Mouse (Mus musculus) left cerebral cortex, adult 2 months (tissue): ENCODE measurements around the gene Hist1h2ah. TPM values are rescaled to one million over a fixed set of nuclear protein-coding genes. Genes with fewer than 3 reads are reported as not detected.

Experiments used
- DNase-seq, 2 experiments: peaks; one replicate each; pipeline ENCODE4 v3.0.0; 2021 to 2022; ENCODE audit warnings: low spot score in 2 of 2, mixed read lengths in 1 of 2; ENCODE audit errors: extremely low spot score in 1 of 2
- H3K27ac ChIP-seq: fragments of 200-600 bp; 2 replicates; pipeline ENCODE4 v1.8.1; 2022
- H3K4me3 ChIP-seq: fragments of 200-600 bp; 2 replicates; pipeline ENCODE4 v1.8.1; 2022
- CTCF ChIP-seq: fragments of 200-600 bp; IDR thresholded peaks from 2 replicates; pipeline ENCODE4 v1.8.1; 2022; ENCODE audit warnings: antibody characterized with exemption, mild to moderate bottlenecking, moderate library complexity
- intact Hi-C: fragments of 180-260 bp; cut with DNase I; formaldehyde crosslinking; loops from one replicate; pipeline ENCODE4 v1.15.1; 2025
- total RNA-seq, 2 experiments: library from RNA; stranded (reverse); gene quantifications; 2 replicates each; pipeline ENCODE4 v1.2.3; 2021

Gene Hist1h2ah
- total RNA-seq, 2 experiments from 2014 or later: 18.8 to 25.6 TPM

DNA sequence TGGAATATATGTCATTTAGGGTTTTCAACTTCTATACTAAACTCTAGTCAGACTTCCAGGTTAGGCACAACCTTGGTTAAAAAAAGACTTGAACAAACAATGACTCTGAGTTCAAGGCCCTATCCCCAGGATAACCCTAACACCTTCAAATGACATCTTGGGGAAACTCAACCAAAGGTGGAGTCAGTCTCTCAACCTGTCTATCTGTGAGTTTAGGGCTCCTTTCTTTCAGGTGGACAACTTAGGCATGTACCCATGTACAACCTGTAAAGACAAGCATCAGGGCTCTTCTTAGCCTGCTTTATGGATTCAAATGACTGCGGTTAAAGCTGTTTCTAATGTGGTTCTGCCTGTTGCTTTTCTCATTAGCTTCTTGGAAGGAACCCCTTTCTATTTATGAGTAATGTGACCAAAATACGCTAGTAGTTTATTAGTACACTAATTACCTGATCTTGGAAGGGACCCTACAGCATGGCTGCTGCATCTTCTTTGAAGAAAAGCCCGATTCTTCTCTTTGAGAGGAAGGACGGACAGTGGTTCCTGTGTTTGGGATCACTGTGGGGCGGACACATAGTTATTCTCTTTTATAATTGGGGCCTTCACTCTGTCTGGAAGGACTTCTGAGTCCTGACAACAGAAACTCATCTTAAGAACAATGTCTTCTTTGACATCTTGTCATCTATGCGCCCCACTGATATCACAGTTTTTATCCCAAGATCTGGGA is 9.2 kb upstream of the Hist1h2ah start:
- no peak overlapping the region for H3K27ac ChIP-seq

DNA sequence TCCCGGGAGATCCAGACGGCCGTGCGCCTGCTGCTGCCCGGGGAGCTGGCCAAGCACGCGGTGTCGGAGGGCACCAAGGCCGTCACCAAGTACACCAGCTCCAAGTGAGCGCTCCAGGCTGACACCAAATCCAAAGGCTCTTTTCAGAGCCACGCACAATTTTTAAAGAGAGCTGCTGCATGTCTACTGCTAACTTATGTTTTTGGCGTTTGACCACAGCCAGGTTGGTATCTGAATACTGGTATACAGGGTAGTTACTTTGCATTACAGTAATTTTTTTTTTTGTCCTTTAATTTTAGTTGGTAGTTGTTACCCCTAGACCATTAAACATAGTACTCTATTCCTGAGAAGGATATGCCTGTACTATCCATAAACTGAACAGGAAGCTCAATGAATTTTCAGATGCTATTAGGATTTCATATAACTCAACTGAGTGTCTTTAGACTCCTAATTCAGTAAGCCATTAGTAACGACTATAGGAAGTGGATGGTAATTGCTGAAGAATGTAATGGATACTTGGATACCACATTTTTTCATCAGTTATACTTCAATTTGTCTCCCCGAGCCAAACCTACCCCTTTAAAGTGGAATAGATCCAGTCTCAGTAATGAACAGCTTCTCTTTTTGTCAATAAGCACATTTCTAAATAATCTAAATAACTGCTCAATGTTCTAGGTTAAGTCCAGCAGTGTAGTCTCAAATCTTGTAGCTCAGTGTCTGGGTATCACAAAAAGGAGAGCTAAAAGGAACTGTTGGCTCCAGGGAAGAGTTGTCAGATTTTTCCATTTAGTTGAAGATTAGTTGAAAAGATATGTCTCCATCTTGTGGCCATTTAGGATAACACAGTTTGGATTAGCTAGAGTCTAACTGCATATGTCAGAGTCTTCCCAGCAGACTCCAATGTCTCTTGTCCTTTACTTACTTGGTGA is 8.4 kb upstream of the Hist1h2ah start:
- Histone ChIP-seq H3K4me3 (peak overlapping the region; percentile 51), H3K27ac (peak overlapping the region; percentile 65; the same call in 1 of the 2 replicates)
- TF ChIP-seq CTCF: peak; percentile 77
- intact Hi-C loops: loop anchor here (5.0 to 10.0 kb wide), 5 partner anchors 289 to 1719 kb away; partner anchors contain the start of genes Hist1h1a, Hist1h1c, Hist1h1t and Hist1h2af
- DNase-seq: no peak

More for the DNA sequence above, 9.2 kb upstream of the Hist1h2ah start:
- DNase-seq: no peak
- intact Hi-C loops: loop anchor here (5.0 to 10.0 kb wide), 6 partner anchors 290 to 1718 kb away; partner anchors contain the start of genes Hist1h1a, Hist1h1c, Hist1h1t and Hist1h2af
- no peak overlapping the region for H3K4me3 ChIP-seq
- TF ChIP-seq CTCF: no peak

DNA sequence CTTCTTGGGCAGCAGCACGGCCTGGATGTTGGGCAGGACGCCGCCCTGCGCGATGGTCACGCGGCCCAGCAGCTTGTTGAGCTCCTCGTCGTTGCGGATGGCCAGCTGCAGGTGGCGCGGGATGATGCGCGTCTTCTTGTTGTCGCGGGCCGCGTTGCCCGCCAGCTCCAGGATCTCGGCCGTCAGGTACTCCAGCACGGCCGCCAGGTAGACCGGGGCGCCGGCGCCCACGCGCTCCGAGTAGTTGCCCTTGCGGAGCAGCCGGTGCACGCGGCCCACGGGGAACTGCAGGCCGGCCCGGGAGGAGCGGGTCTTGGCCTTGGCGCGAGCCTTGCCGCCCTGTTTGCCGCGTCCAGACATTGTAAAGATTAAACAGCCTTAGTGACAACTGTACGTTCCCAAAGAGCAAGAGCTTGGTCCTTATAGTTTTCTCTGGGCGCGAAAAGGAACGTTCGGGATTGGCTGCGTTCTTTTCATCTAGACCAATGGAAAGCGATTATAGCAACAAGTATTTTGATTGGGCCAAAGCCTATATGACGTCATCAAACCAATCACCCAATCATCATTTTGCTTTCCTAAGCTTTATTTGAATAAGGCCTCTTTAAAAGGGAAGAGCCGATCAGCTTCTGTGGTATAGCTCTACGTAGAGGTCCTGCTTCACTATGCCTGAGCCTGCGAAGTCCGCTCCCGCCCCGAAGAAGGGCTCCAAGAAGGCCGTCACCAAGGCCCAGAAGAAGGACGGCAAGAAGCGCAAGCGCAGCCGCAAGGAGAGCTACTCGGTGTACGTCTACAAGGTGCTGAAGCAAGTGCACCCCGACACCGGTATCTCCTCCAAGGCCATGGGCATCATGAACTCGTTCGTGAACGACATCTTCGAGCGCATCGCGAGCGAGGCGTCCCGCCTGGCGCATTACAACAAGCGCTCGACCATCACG is 7.5 kb upstream of the Hist1h2ah start, which contains the start of the genes Hist1h2ag and Hist1h2bj:
Gene Hist1h2ag (minus strand): TSS at position 377 of the 935 bp plus-strand sequence.
Gene Hist1h2bj (plus strand): TSS at position 647 of the 935 bp plus-strand sequence.
- H3K4me3 ChIP-seq: peak within 1 kb of the TSS; percentile 51
- intact Hi-C loops: loop anchor here (5.0 to 10.0 kb wide), 5 partner anchors 288 to 1719 kb away; partner anchors contain the start of genes Hist1h1a, Hist1h1c, Hist1h1t and Hist1h2af
- H3K27ac ChIP-seq: peak within 1 kb of the TSS; percentile 85
- peak; percentile 74 to 86 for DNase-seq

DNA sequence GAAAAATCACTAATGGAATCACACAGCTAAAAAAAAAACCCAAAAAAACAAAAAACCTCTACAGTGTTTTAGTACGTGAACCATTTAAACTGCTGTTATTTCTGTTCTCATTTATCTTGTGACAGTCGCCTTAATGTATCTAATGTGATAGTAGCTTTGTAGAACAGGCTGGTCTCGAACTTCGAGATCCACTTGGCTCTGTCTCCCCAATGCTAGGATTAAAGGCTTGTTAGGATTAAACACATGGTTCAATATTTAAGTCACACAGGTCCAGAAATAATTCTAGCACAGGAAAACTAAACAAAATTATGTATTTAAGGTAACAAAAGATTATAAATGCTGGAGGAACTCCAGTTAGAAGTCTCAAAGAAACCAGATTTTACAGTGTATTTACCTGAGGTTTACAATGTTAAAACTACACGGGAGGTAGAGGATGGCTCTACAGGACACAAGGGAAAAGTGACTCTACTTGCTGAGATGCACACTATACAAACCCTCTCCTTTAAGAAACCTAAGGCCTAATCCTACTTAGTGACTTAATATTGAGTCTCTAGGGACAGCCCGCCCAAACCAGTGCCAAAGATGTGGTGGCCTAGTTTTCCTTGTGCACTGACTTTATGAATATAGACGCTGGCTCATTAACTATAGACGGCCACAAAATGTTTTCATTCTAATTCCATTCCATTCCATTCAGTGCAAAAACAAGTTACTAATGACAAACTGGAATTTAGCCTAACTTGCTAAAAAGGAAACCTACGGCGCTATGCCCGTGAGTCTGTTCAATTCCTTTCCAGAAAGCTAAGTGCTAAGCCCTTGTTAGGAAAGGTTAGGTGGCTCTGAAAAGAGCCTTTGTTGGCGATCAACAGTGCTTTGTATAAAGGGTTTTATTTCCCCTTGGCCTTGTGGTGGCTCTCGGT is 6.5 kb upstream of the Hist1h2ah start:
- intact Hi-C loops: loop anchor here (1.0 to 10.0 kb wide), 7 partner anchors 287 to 1720 kb away; partner anchors contain the start of genes Hist1h1a, Hist1h1c, Hist1h1t and Hist1h2af
- no peak for DNase-seq
- H3K4me3 ChIP-seq: peak overlapping the region; percentile 57
- no peak for TF ChIP-seq CTCF
- H3K27ac ChIP-seq: peak overlapping the region; percentile 85

DNA sequence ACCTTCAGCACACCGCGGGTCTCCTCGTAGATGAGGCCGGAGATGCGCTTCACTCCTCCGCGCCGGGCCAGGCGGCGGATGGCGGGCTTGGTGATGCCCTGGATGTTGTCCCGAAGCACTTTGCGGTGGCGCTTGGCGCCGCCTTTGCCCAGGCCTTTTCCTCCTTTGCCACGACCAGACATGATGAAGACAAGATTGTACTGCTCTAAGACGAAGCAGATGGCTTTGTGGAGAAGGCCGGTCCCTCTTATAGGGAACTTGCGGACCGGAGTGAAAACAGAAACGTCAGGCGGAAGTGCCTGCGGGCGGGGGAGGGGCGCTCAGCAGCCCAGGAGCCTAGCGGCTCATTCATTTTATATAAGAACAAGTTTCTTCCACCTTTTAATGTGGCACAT is 5.8 kb upstream of the Hist1h2ah start, which contains the start of gene Hist1h4i:
Gene Hist1h4i (minus strand): TSS at position 221 of the 395 bp plus-strand sequence.
- Histone ChIP-seq H3K4me3 (peak within 1 kb of the TSS; percentile 57), H3K27ac (peak within 1 kb of the TSS; percentile 85)
- DNase-seq: peak; percentile 97 to 98
- intact Hi-C loops: loop anchor here (1.0 to 10.0 kb wide), 7 partner anchors 286 to 1721 kb away; partner anchors contain the start of genes Hist1h1a, Hist1h1c, Hist1h1t and Hist1h2af

DNA sequence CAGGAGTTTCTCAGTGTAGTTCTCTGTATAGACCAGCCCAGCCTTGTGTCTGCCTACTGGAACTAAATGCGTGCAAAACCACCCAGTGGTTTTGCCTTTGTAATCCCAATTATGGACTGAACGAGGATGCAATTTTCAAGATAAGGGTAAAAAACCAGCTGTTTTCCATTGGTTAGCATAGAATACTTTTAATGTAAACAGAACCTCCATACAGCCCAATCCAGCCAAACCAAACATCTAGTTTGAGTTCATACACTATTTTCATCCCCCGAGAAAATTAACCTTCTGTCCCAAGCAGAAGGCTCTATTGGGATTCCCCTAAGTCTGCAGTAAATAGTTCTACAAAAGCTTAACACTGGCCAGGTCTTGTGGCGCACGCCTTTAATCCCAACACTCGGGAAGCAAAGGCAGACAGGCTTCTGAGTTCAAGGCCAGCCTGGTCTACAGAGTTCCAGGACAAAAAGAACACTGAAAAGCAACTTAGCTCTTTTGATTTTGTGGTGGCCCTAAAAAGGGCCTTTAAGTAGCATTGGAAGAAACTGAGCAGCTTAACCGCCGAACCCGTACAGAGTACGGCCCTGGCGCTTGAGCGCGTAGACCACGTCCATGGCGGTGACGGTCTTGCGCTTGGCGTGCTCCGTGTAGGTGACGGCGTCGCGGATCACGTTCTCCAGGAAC is 5.2 kb upstream of the Hist1h2ah start:
- DNase-seq: no peak
- intact Hi-C loops: loop anchor here (1.0 to 10.0 kb wide), 7 partner anchors 286 to 1722 kb away; partner anchors contain the start of genes Hist1h1a, Hist1h1c, Hist1h1t and Hist1h2af
- Histone ChIP-seq H3K27ac (peak overlapping the region; percentile 85), H3K4me3 (peak overlapping the region; percentile 57)
- TF ChIP-seq CTCF: no peak

DNA sequence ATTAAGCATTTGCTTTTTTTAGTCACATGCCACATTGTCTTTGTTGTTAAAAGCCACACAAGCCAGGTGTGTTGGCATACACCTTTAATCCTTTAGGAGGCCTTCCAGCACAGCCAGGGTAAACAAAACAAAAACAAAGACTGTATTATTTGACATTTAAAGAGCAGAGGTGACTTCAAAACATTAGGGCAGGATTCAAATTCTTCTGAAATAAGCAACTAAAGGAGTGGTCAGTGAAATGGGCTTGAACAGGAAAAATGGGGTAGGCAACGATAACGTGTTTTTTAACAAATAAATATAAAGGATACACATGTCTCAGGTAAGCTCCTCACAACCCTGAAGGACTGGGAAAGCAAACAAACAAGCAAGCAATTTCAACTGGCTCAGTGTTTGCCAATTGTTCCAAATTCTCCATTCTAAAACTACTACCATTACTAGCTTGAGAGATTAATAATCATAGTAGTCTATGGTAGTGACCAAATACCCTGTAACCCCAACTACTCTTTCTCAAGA is 4.6 kb upstream of the Hist1h2ah start:
- TF ChIP-seq CTCF: no peak
- Histone ChIP-seq H3K27ac (no peak overlapping the region), H3K4me3 (peak overlapping the region; percentile 57)
- intact Hi-C loops: loop anchor here (2.0 to 10.0 kb wide), 7 partner anchors 215 to 1722 kb away; partner anchors contain the start of genes Hist1h1a, Hist1h1c, Hist1h1t and Hist1h2af
- no peak for DNase-seq

DNA sequence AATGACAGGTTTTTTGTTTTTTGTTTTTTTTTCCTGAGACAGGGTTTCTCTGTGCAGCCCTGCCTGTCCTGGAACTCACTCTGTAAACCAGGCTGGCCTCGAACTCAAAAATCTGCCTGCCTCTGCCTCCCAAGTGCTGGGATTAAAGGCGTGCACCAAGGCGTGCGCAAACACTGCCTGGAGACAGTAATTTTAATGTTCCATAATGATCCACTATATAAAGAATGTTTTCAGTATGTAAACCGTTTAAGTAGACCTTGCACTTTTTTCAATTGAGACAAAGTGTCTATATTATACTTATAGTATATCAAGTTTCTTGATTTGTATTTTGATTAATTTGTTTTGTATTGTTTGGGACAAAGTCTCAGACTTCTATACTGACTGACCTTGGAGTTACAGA is 4.0 kb upstream of the Hist1h2ah start:
- intact Hi-C loops: loop anchor here (10.0 kb wide), 1 partner anchor 215 kb away; no protein-coding TSS in a partner anchor
- no peak overlapping the region for H3K4me3 ChIP-seq
- no peak overlapping the region for H3K27ac ChIP-seq
- no peak for TF ChIP-seq CTCF
- no peak for DNase-seq

DNA sequence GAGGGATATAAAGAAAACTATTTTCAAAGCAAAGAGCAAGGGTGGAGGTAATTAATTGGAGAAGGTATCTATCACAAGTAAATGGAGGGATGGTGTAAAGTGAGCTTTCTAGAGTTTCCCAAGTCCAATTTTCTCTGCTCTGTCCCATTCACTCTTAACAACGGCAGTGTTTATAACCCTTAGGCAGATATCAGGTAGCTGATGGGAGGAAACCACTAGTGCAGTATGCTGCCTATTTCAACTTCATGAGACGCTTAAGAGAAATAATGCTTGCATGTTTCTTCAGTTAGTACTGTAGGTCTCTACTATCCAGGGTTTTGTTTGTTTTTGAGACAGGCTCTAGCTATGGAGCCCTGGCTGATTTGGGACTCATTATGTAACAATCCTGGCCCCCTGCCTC is 2.0 kb upstream of the Hist1h2ah start:
- TF ChIP-seq CTCF: no peak
- intact Hi-C loops: loop anchor here (10.0 kb wide), 1 partner anchor 213 kb away; no protein-coding TSS in a partner anchor
- no peak overlapping the region for H3K27ac ChIP-seq

More for the DNA sequence above, 2.0 kb upstream of the Hist1h2ah start:
- H3K4me3 ChIP-seq: no peak overlapping the region
- DNase-seq: no peak
